Mouse (Mus musculus) MEL (cell line): ENCODE measurements around the gene Qtrt2. TPM values are rescaled to one million over a fixed set of nuclear protein-coding genes. Genes with fewer than 3 reads are reported as not detected.

Experiments
- DNase-seq: peaks from one replicate; pipeline ENCODE4 v3.0.0; 2011; ENCODE audit warnings: low read depth, low spot score
- H3K27ac ChIP-seq: 2 replicates; pipeline ENCODE4 v1.5.1; 2012; ENCODE audit warnings: low read depth, mild to moderate bottlenecking, control low read depth, low read length, moderate library complexity; ENCODE audit not compliant: control insufficient read depth
- H3K27me3 ChIP-seq, 2 experiments: fragments of 150-350 bp in 1 of 2; sonication (generic) in 1 of 2; 2 replicates each; pipeline ENCODE4 v1.6.1; 2012; ENCODE audit warnings: low read length in 2 of 2, mild to moderate bottlenecking in 2 of 2, improper control_type of control experiment in 1 of 2, moderate library complexity in 1 of 2; ENCODE audit not compliant: insufficient read depth in 2 of 2, control insufficient read depth in 1 of 2
- H3K36me3 ChIP-seq, 2 experiments: 2 replicates each; pipeline ENCODE4 v1.6.1; 2012 to 2014; ENCODE audit warnings: low read length in 2 of 2, improper control_type of control experiment in 1 of 2, inconsistent platforms in 1 of 2, mild to moderate bottlenecking in 1 of 2; ENCODE audit not compliant: insufficient read depth in 2 of 2, control insufficient read depth in 1 of 2
- H3K4me1 ChIP-seq, 2 experiments: fragments of 150-350 bp in 1 of 2; sonication (generic) in 1 of 2; 2 replicates each; pipeline ENCODE4 v1.6.1; 2012; ENCODE audit warnings: low read length in 2 of 2, improper control_type of control experiment in 1 of 2, mild to moderate bottlenecking in 1 of 2; ENCODE audit not compliant: insufficient read depth in 2 of 2, control insufficient read depth in 1 of 2
- H3K4me3 ChIP-seq, 2 experiments: fragments of 150-350 bp in 1 of 2; sonication (generic) in 1 of 2; 2 replicates each; pipeline ENCODE4 v1.5.1; 2012; ENCODE audit warnings: low read depth in 2 of 2, low read length in 2 of 2, mild to moderate bottlenecking in 2 of 2, moderate library complexity in 2 of 2, control low read depth in 1 of 2, improper control_type of control experiment in 1 of 2; ENCODE audit not compliant: control insufficient read depth in 1 of 2, insufficient read depth in 1 of 2
- H3K79me2 ChIP-seq: 2 replicates; pipeline ENCODE4 v1.6.1; 2012; ENCODE audit warnings: mild to moderate bottlenecking, low read length, moderate library complexity; ENCODE audit not compliant: control insufficient read depth, poor library complexity, insufficient read depth
- H3K9ac ChIP-seq: 2 replicates; pipeline ENCODE4 v1.6.1; 2012; ENCODE audit warnings: low read depth, mild to moderate bottlenecking, control low read depth, low read length, moderate library complexity; ENCODE audit not compliant: control insufficient read depth, poor library complexity, severe bottlenecking
- H3K9me3 ChIP-seq: fragments of 150-350 bp; sonication (generic); replicated peaks from 2 replicates; pipeline ENCODE4 v1.6.1; 2012; ENCODE audit warnings: mild to moderate bottlenecking, low read length, improper control_type of control experiment, moderate library complexity; ENCODE audit not compliant: insufficient read depth
- BHLHE40 ChIP-seq: IDR thresholded peaks from 2 replicates; pipeline ENCODE4 v1.6.1; 2012; ENCODE audit warnings: low read depth, mild to moderate bottlenecking, inconsistent platforms, low read length, improper control_type of control experiment, borderline replicate concordance
- E2F4 ChIP-seq: IDR thresholded peaks from 2 replicates; pipeline ENCODE4 v1.6.1; 2011; ENCODE audit warnings: low read depth, low read length, improper control_type of control experiment, borderline replicate concordance
- KAT2A ChIP-seq: conservative IDR thresholded peaks from 2 replicates; pipeline ENCODE4 v1.6.1; 2012; ENCODE audit warnings: low read depth, low read length, improper control_type of control experiment, inconsistent platforms
- MAZ ChIP-seq: IDR thresholded peaks from 2 replicates; pipeline ENCODE4 v1.6.1; 2012; ENCODE audit warnings: low read depth, mild to moderate bottlenecking, inconsistent platforms, low read length, improper control_type of control experiment
- MEF2A ChIP-seq: IDR thresholded peaks from 2 replicates; pipeline ENCODE4 v1.6.1; 2014; ENCODE audit warnings: low read depth, mild to moderate bottlenecking, inconsistent platforms, low read length, improper control_type of control experiment; ENCODE audit not compliant: poor library complexity, insufficient replicate concordance, severe bottlenecking; ENCODE audit errors: extremely low read depth
- MYB ChIP-seq: IDR thresholded peaks from 2 replicates; pipeline ENCODE4 v1.6.1; 2011; ENCODE audit warnings: mild to moderate bottlenecking, low read depth, low read length, improper control_type of control experiment
- MYC ChIP-seq: IDR thresholded peaks from 2 replicates; pipeline ENCODE4 v1.6.1; 2011; ENCODE audit warnings: low read depth, mild to moderate bottlenecking, low read length, improper control_type of control experiment, moderate library complexity
- NRF1 ChIP-seq: IDR thresholded peaks from 2 replicates; pipeline ENCODE4 v1.6.1; 2014; ENCODE audit warnings: low read depth, mild to moderate bottlenecking, inconsistent platforms, low read length, improper control_type of control experiment, moderate library complexity; ENCODE audit not compliant: poor library complexity, insufficient read depth, severe bottlenecking
- POLR2A ChIP-seq, 2 experiments: IDR thresholded peaks; 2 replicates each; pipeline ENCODE4 v1.6.1; 2011 to 2012; ENCODE audit warnings: low read length in 2 of 2, mild to moderate bottlenecking in 2 of 2, control low read depth in 1 of 2, improper control_type of control experiment in 1 of 2, low read depth in 1 of 2, moderate library complexity in 1 of 2; ENCODE audit not compliant: control insufficient read depth in 1 of 2, insufficient read depth in 1 of 2, poor library complexity in 1 of 2
- TAL1 ChIP-seq: IDR thresholded peaks from 2 replicates; pipeline ENCODE4 v1.6.1; 2012; ENCODE audit warnings: mild to moderate bottlenecking, inconsistent platforms, low read length, moderate library complexity, mixed read lengths
- TBP ChIP-seq: IDR thresholded peaks from 2 replicates; pipeline ENCODE4 v1.8.0; 2011; ENCODE audit warnings: low read depth, low read length, improper control_type of control experiment
- TCF12 ChIP-seq: IDR thresholded peaks from 2 replicates; pipeline ENCODE4 v1.6.1; 2014; ENCODE audit warnings: low read depth, mild to moderate bottlenecking, inconsistent platforms, low read length, improper control_type of control experiment, moderate library complexity
- UBTF ChIP-seq: IDR thresholded peaks from 2 replicates; pipeline ENCODE4 v1.6.1; 2012; ENCODE audit warnings: low read depth, mild to moderate bottlenecking, inconsistent platforms, low read length, improper control_type of control experiment, moderate library complexity, borderline replicate concordance; ENCODE audit not compliant: insufficient read depth
- USF1 ChIP-seq: IDR thresholded peaks from 2 replicates; pipeline ENCODE4 v1.6.1; 2014; ENCODE audit warnings: low read depth, mild to moderate bottlenecking, inconsistent platforms, low read length, improper control_type of control experiment, moderate library complexity
- ZMIZ1 ChIP-seq: IDR thresholded peaks from 2 replicates; pipeline ENCODE4 v1.6.1; 2012; ENCODE audit warnings: low read depth, mild to moderate bottlenecking, inconsistent platforms, low read length, improper control_type of control experiment, moderate library complexity
- ZNF384 ChIP-seq: IDR thresholded peaks from 2 replicates; pipeline ENCODE4 v1.6.1; 2012; ENCODE audit warnings: low read depth, mild to moderate bottlenecking, inconsistent platforms, low read length, improper control_type of control experiment
- polyA plus RNA-seq, 2 experiments: library from polyadenylated mRNA; stranded (reverse) in 1 of 2; unstranded in 1 of 2; fragments of >175 nt in 1 of 2; fragments of >200 nt in 1 of 2; gene quantifications; 2 replicates each; pipeline versions ENCODE4 v1.2.1 to v1.2.4; 2012; ENCODE audit warnings: low replicate concordance in 2 of 2, low read depth in 1 of 2; ENCODE audit not compliant: insufficient read length in 2 of 2, insufficient read depth in 1 of 2, missing spikeins in 1 of 2
- total RNA-seq: library from RNA; depleted of rRNA; stranded (reverse); fragments of 300-350 nt; gene quantifications from 2 replicates; pipeline ENCODE4 v1.2.3, GENCODE M21; 2012

Gene Qtrt2
- total and polyA plus RNA-seq, 3 experiments = 37.6 to 68.4 (median 47.9) TPM

DNA sequence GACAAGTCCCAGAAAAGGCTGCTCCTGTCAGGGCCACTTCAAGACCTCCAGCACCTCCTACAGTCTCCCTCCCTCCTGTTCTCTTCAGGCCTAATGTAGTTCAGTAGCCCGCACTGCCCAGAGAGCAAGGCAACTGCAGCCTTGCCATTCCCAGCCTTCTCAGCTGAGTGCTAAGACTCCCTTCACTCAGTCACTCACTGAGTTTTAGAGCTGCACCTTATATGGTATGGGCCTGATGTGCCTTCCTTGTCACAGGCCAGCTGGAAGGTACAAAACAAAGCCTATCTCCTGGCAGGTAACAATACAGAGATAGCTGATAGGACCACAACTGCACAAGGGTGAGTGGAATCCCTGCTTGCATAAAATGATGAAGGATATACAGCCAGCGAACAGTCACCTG, 45.8 kb upstream of the Qtrt2 start:
- Histone ChIP-seq H3K27ac (no peak overlapping the region), H3K9ac (no peak overlapping the region), H3K36me3 (no peaks in the 10 kb centered on the region; a peak in 1 of 4 replicates), H3K4me3 (no peak overlapping the region), H3K9me3 (no peaks in the 10 kb centered on the region), H3K4me1 (peaks cover 0 to 5% of the 10 kb centered on the region in 2 experiments; a peak in 2 of 4 replicates), H3K27me3 (no peaks in the 10 kb centered on the region), H3K79me2 (no peaks in the 10 kb centered on the region)
- no peak for DNase-seq
- TF ChIP-seq TCF12 = no peak
- TF ChIP-seq NRF1 = no peak
- no peak for TF ChIP-seq MYC
- no peak for TF ChIP-seq UBTF
- no peak for TF ChIP-seq USF1
- TF ChIP-seq MAZ = no peak
- no peak for TF ChIP-seq ZMIZ1
- no peak for TF ChIP-seq MYB
- no peak for TF ChIP-seq POLR2A (IDR thresholded peaks at IDR 0.05; ENCODE audit: control insufficient read depth in 1 of 2, insufficient read depth in 1 of 2, low read depth in 1 of 2, low read length in 2 of 2, poor library complexity in 1 of 2)
- no peak for TF ChIP-seq MEF2A
- no peak for TF ChIP-seq TAL1
- TF ChIP-seq KAT2A = no peak
- TF ChIP-seq ZNF384 = no peak
- TF ChIP-seq BHLHE40 = no peak
- TF ChIP-seq TBP = no peak

GRCm38 (mm10) chr16:43971741-43972140, 45.1 kb upstream of the Qtrt2 start:
- Histone ChIP-seq H3K9me3 (no peaks in the 10 kb centered on the region), H3K4me3 (no peak overlapping the region), H3K36me3 (no peaks in the 10 kb centered on the region; a peak in 1 of 4 replicates), H3K4me1 (peaks cover 0 to 5% of the 10 kb centered on the region in 2 experiments; a peak in 2 of 4 replicates), H3K27me3 (no peaks in the 10 kb centered on the region), H3K9ac (no peak overlapping the region), H3K27ac (no peak overlapping the region), H3K79me2 (no peaks in the 10 kb centered on the region)
- no peak for TF ChIP-seq E2F4
- no peak for DNase-seq
